Mouse (Mus musculus) brain, embryonic 14.5 days (tissue): ENCODE results near the gene Plekhg3.

Experiments
- CTCF ChIP-seq: fragments of 200-500 bp; IDR thresholded peaks from 2 replicates; pipeline ENCODE4 v1.5.1; 2012; ENCODE audit warnings: inconsistent platforms, mild to moderate bottlenecking, moderate library complexity, borderline replicate concordance; ENCODE audit not compliant: insufficient read depth, insufficient read length; ENCODE audit errors: extremely low read depth
- POLR2A ChIP-seq: fragments of 200-500 bp; IDR thresholded peaks from 2 replicates; pipeline ENCODE4 v1.6.1; 2012; ENCODE audit warnings: mild to moderate bottlenecking, inconsistent platforms, borderline replicate concordance; ENCODE audit not compliant: poor library complexity, insufficient read depth, insufficient read length, severe bottlenecking; ENCODE audit errors: extremely low read depth

GRCm38 (mm10) chr12:76589531-76589930 lies 58.8 kb downstream of the Plekhg3 start:
- TF ChIP-seq CTCF: no peak
- TF ChIP-seq POLR2A: no peak
